Mouse (Mus musculus): Measurements from ENCODE around the gene Rabgap1l.

DNA sequence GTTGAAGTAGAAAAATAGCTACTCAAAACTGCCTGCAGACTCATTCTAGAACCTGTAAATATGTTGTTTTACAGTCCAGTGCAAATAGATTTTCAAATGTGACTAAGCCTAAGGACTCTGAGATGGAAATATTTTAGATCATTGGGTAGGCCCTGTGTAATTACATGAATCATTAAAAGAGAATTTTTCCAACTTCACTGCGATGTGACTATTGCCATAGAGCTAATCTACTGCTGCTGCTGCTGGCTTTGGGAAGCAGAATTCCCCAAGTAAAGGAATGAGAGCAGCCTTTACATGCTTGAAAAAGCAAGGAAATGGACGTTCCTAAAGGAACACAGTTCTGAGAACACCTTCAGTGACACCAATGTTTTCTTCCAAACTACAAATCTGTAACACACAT, 531.2 kb downstream of the Rabgap1l start:
- TF ChIP-seq CTCF (IDR thresholded peaks at IDR 0.05; ENCODE audit: low read depth, low read length) (no peak), POLR2A (IDR thresholded peaks at IDR 0.05; ENCODE audit: insufficient read depth, low read length) (no peak)
